Mouse (Mus musculus) right cerebral cortex, postnatal 36 days (tissue): Measurements from ENCODE around the gene Unc93a.
"Not testable (repeated sequence)": the region's sequence is repeated elsewhere in the genome, so short reads cannot be mapped to it uniquely, and the experiment has no call there.

Experiments used
- DNase-seq, 2 experiments: peaks; one replicate each; pipeline ENCODE4 v3.0.0; 2022; ENCODE audit warnings: low spot score in 2 of 2, mixed read lengths in 1 of 2

Unc93a gene

GRCm38 (mm10) chr17:13131710-13132109, at the start of gene Unc93a:
Gene Unc93a, minus strand, starts transcription at chr17:13131810.
- DNase-seq = not testable (repeated sequence)

- not testable (repeated sequence) for DNase-seq
Measured at GRCm38 (mm10) chr17:13180491-13180890, 48.9 kb upstream of the Unc93a start.

- not testable (repeated sequence) for DNase-seq
Measured at GRCm38 (mm10) chr17:13179021-13179420, 47.4 kb upstream of the Unc93a start.

GRCm38 (mm10) chr17:13177796-13178195, 46.2 kb upstream of the Unc93a start:
- not testable (repeated sequence) for DNase-seq

GRCm38 (mm10) chr17:13175609-13176008, 44.0 kb upstream of the Unc93a start:
- DNase-seq = not testable (repeated sequence)

- not testable (repeated sequence) for DNase-seq
Measured at GRCm38 (mm10) chr17:13174029-13174428, 42.4 kb upstream of the Unc93a start.

GRCm38 (mm10) chr17:13173578-13173977, 42.0 kb upstream of the Unc93a start:
- DNase-seq = not testable (repeated sequence)

- DNase-seq = not testable (repeated sequence)
Measured at GRCm38 (mm10) chr17:13146128-13146527, 14.5 kb upstream of the Unc93a start.

- DNase-seq = not testable (repeated sequence)
Measured at GRCm38 (mm10) chr17:13144580-13145215, 13.1 kb upstream of the Unc93a start.

GRCm38 (mm10) chr17:13142665-13143064, 11.1 kb upstream of the Unc93a start:
- not testable (repeated sequence) for DNase-seq

GRCm38 (mm10) chr17:13135356-13135755, 3.7 kb upstream of the Unc93a start:
- DNase-seq = not testable (repeated sequence)

GRCm38 (mm10) chr17:13132352-13132751, 742 bp upstream of the Unc93a start:
- DNase-seq = not testable (repeated sequence)

- DNase-seq = not testable (repeated sequence)
Measured at GRCm38 (mm10) chr17:13129737-13130465, 1.7 kb downstream of the Unc93a start.

- not testable (repeated sequence) for DNase-seq
Measured at GRCm38 (mm10) chr17:13129324-13129723, 2.3 kb downstream of the Unc93a start.

GRCm38 (mm10) chr17:13124241-13124640, 7.4 kb downstream of the Unc93a start:
- not testable (repeated sequence) for DNase-seq

GRCm38 (mm10) chr17:13123308-13124038, 8.1 kb downstream of the Unc93a start:
- DNase-seq = not testable (repeated sequence)

GRCm38 (mm10) chr17:13112504-13113291, 18.9 kb downstream of the Unc93a start:
- DNase-seq = not testable (repeated sequence)

- DNase-seq = peak in 1 of 2 experiments; percentile 39
Measured at GRCm38 (mm10) chr17:13106563-13106962, 25.0 kb downstream of the Unc93a start.

- DNase-seq = not testable (repeated sequence)
Measured at GRCm38 (mm10) chr17:13092960-13093359, 38.6 kb downstream of the Unc93a start.

- DNase-seq = not testable (repeated sequence)
Measured at GRCm38 (mm10) chr17:13092100-13092764, 39.4 kb downstream of the Unc93a start.

- not testable (repeated sequence) for DNase-seq
Measured at GRCm38 (mm10) chr17:13091510-13091909, 40.1 kb downstream of the Unc93a start.
